Mouse (Mus musculus) embryo, embryonic 10 days (tissue): ENCODE data around the gene Rbm20.
"Not testable (repeated sequence)": the region's sequence is repeated elsewhere in the genome, so short reads cannot be mapped to it uniquely, and the experiment has no call there.

Experiments
- DNase-seq: peaks from one replicate; pipeline ENCODE4 v3.0.0-alpha.2; 2015; ENCODE audit warnings: low spot score

The Rbm20 gene

DNA sequence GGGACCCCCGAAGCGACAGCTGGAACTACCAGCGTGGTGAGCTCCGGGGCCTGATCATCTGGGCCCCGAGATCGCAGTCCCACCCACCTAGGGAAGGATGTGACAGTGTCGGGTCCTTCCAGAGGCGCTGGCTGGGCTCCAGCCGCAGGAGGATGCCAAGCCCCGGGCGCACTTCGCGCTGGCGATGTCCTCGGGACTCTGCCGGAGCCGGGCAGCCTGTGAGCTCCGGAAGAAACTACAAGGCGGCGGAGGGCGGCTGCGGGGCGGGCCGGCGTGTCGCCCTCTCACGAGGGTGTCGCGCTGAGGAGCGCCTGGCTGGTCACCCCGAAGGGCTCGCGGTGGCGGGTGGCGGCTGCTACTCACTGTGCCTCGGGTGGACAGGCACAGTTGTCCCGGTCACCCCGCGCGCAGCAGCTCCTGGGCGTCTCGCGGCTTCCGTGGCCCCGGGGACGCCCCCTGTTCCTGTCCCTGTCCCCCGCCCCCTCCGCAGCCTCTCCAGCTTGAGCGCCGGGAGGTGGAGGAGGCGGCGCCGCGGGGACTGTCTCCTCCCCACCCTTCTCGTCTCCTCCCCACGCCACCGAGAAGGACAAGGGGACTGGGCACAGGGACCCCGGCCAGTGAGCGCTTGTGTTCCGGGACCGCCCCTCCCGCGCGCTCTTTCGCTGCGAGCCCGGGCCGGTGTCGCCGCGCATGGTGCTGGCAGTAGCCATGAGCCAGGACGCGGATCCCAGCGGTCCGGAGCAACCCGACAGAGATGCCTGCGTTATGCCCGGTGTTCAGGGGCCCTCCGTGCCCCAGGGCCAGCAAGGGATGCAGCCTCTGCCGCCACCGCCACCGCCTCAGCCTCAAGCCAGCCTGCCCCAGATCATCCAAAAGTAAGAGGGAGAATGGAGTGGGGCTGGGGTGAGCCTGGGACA is at the start of gene Rbm20:
TSS of gene Rbm20 (plus strand) at position 589 of the 917 bp plus-strand sequence.
- peak; percentile 56 for DNase-seq

DNA sequence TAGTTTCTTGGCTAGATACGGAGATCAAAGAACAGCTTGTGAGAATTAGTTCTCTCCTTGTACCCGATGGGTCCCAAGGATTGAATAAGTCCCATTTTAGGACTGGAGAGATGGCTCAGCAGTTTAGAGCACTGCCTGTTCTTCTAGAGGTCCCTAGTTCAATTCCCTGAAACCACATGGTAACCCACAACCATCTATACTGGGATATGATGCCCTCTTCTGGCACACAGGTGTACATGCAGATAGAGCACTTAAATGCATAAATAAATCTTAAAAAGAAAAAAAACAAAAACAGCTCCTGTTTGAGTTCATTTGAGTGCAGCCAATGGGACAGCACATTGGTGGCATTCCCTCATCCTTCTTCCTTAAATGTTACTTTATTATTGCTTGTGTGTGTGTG is 39.1 kb upstream of the Rbm20 start:
- peak; percentile 28 for DNase-seq

DNA sequence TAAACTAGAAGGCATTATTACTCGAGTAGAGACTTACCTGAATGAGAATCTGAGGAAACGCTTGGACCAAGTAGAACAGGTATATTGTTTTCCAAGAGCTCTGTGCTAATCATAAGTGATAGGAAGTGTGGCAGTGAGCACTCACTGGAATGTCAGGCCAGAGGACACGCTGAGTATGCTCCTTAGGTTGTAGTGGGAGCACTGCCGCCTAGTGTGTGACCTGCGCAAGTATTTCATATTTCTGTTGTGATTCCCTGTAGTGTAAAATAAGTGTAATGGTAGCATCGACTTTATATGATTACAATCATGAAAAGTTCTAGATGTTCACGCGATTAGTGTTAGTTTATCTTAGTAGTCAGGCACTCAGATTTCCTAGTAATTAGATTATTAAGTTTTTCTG is 38.4 kb upstream of the Rbm20 start:
- no peak for DNase-seq

DNA sequence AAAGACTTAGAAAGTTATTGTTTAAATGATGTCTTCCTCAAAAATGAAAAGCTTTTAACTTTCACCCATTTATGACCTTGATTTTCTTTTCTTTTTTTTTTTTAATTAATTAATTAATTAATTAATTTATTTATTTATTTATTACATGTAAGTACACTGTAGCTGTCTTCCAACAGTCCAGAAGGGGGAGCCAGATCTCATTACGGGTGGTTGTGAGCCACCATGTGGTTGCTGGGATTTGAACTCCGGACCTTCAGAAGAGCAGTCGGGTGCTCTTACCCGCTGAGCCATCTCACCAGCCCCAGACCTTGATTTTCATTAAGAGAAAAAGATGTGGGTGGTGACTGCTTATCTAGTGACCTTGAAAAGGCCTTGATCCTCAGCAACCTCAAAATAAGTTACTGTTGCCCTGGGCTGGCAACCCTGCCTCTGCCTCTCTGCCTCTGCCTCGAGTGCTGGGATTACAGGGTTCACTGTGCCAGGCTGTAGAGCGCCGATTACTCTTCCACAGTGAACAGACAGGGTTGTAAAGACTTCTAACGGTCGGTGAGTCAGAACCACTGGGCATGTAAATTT is 33.0 kb upstream of the Rbm20 start:
- no peak for DNase-seq

- no peak for DNase-seq
Measured at GRCm38 (mm10) chr19:53647301-53647700, 29.8 kb upstream of the Rbm20 start.

- DNase-seq: no peak
Measured at GRCm38 (mm10) chr19:53648056-53648455, 29.1 kb upstream of the Rbm20 start.

DNA sequence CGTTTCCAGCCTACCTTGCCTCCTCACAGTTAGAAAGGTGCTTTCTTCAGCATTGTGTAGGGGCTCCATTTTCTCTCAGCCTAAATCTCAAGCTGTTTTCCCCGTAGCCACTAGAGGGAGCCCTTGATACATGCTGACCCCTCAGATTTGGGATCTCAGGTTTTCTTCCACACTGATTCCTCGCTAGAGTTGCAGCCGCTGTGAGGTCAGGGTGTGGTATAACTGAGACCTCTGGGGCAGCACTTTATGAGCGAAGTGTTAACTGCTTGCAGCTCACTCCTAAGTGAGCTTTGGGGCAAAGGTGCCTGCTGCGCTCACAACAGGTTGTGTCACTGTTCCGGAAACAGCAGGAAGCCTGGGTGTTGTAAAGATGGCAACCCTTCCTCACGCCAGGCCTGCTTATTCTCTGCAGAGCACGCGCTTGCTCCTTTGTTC is 28.3 kb upstream of the Rbm20 start:
- peak; percentile 88 for DNase-seq

DNA sequence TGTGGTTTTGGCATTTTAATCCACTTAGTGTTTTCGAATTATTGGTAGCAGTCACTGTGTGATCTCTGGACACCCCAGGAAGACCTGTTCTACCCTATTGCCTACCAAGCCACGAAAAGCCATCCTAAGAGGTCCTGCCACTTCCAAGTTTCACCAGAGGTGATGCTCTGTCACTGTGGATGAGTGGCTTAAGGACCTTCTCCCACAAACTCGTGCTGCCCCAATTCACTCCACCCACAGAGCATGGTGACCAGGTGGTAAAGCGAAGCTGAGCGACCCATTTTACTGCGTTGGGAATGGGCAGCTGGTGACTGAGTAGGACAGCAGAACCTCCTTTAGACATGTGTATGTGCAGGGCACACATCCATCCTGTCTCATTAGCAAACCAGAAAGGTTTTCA is 27.7 kb upstream of the Rbm20 start:
- DNase-seq: no peak

- DNase-seq: no peak
Measured at GRCm38 (mm10) chr19:53649802-53650201, 27.3 kb upstream of the Rbm20 start.

- no peak for DNase-seq
Measured at GRCm38 (mm10) chr19:53650921-53651320, 26.2 kb upstream of the Rbm20 start.

GRCm38 (mm10) chr19:53652267-53652666 is 24.8 kb upstream of the Rbm20 start:
- no peak for DNase-seq

DNA sequence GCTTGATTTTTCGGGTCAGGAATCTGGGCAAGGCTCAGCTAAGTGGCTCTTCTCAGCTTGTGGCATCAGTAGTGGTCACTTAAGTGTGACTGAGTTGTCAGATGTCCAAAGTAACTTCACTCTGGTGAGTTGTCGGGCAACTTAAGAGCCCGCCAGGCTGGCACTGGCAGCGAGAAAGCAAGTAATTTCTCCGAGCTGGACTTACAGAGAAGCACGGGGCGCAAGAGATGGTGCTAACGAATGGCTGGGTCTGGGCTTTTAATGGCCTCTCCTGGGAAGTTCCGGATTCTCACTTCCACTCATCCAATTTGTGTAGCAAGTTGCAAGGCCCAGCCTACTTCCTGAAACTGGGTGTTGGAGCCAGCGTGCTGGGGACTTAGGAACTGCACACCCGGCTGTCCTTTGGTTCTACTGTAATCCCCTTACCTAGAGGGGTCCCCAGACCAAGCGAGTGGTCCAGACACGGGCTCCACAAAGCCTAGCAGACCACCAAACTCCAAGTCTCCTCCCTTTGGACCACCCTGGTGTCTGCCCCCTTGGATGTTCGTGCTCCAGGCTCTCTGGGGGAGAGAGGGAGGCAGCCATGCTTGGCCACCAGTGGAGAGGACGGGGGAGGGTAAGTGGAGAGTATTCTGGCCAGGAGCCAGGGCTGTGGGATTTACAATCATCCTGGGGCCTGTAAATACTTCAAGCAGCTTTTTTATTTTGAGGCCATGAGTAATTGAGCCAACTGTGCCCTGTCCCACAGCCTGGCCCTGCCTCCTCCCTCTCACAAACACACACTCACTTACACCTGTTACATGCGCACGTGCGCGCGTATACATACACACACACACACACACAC is 23.3 kb upstream of the Rbm20 start:
- no peak for DNase-seq

GRCm38 (mm10) chr19:53656443-53656842 is 20.7 kb upstream of the Rbm20 start:
- DNase-seq: not testable (repeated sequence)

DNA sequence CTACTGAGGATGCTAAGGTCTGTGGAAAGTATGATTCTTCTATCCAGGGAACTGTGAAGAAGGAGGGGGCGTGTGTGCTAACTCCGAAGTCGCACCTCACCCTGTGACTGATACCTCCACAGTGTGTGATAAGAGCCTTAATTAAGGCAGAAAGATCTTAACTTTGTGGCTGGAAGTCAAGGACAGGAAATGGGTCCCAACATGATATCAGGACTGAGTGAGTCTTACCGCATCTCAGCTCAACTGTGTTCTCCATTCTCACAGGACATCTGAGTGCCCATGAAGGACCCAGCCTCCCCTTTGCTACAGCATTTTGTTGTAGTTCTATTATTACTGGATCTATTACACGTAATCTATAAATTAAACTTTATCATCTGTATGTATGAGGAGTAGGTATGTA is 19.7 kb upstream of the Rbm20 start:
- DNase-seq: no peak

- no peak for DNase-seq
Measured at GRCm38 (mm10) chr19:53660722-53661420, 16.2 kb upstream of the Rbm20 start.

- no peak for DNase-seq
Measured at GRCm38 (mm10) chr19:53661938-53662722, 15.0 kb upstream of the Rbm20 start.

DNA sequence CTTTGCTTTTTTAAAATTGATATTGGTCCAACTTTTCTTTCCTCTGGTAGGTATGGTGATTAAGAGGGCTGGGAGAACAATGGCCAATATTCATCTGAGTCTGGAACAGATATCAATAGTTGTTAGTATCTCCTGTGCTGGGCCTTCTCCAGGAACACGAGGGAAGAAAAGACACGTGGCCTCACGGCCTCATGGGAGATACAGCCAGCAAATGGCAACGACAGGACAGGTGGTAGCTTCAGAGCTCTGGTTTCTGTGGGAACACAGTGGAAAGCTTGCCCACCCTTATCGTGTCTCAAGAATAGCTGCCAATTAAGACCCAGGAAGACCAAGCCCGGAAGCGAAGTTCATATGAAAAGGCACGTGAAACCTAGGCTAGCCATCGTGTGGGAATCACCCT is 12.3 kb upstream of the Rbm20 start:
- DNase-seq: no peak

GRCm38 (mm10) chr19:53665391-53665790 is 11.7 kb upstream of the Rbm20 start:
- no peak for DNase-seq

DNA sequence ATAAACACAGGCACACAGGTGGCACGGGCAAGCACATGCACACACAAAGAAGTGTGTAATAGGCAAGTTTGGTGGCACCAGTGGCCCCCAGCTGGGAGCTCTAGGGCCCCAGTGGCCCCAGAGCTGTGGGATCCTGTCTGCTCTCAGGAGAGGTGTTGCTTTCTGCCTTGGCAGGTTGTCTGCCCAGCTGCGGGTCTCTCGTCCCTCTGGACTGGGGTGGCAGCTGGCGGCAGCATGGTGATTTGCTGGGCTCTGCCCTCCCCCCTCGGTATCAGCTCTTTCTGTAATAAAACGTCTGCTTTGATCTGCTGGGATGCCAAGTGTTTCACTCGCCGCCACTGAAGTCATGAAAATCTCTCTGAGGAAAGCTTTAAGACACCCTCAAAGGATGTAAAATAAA is 10.4 kb upstream of the Rbm20 start:
- DNase-seq: no peak

DNA sequence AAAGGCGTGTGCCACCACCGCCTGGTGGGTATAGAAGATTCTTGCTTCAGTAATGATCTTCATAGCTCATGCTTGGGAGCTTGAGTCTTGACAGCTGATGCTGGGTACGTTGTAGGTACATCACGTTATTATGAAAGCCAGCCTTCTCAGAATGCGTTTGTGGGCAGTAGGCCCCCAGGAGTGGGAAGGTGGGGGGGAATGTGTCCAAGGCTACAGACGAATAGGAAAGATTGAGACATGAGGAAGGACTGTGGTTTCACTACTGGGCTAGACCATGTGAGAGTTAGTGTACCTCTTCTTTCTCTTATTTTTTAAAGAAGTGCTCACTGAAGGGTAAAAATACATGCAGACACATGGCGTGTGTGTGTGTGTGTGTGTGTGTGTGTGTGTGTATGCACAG is 8.3 kb upstream of the Rbm20 start:
- DNase-seq: no peak

- DNase-seq: peak; percentile 36
Measured at GRCm38 (mm10) chr19:53670625-53671141, 6.4 kb upstream of the Rbm20 start.
